Mouse (Mus musculus) lung, embryonic 16.5 days (tissue): ENCODE measurements around the gene Sntb2. TPM values are rescaled to one million over a fixed set of nuclear protein-coding genes. Genes with fewer than 3 reads are reported as not detected.
"Not testable (repeated sequence)": the region's sequence is repeated elsewhere in the genome, so short reads cannot be mapped to it uniquely, and the experiment has no call there.

ENCODE experiments used
- ATAC-seq: fragments of 200-750 bp; cut with Nextera tagmentation; 2 replicates; pipeline ENCODE4 v1.8.0; 2017; ENCODE audit warnings: low read depth, mild to moderate bottlenecking, moderate library complexity
- H3K27ac ChIP-seq: fragments of 300-500 bp; sonication (generic); 2 replicates; pipeline ENCODE4 v1.5.1; 2014; ENCODE audit warnings: mild to moderate bottlenecking, control low read depth, low read length
- H3K27me3 ChIP-seq: fragments of 300-500 bp; sonication (generic); 2 replicates; pipeline ENCODE4 v1.6.1; 2014; ENCODE audit warnings: low read depth, low read length, mixed read lengths; ENCODE audit not compliant: control insufficient read depth, insufficient read depth
- H3K36me3 ChIP-seq: fragments of 300-500 bp; sonication (generic); 2 replicates; pipeline ENCODE4 v1.6.1; 2014; ENCODE audit warnings: low read length; ENCODE audit not compliant: control insufficient read depth, insufficient read depth
- H3K4me1 ChIP-seq: fragments of 300-500 bp; sonication (generic); replicated peaks from 2 replicates; pipeline ENCODE4 v1.6.1; 2014; ENCODE audit warnings: low read length, mixed read lengths; ENCODE audit not compliant: control insufficient read depth, insufficient read depth
- H3K4me2 ChIP-seq: fragments of 300-500 bp; sonication (generic); 2 replicates; pipeline ENCODE4 v1.6.1; 2014; ENCODE audit warnings: low read depth, low read length, control low read depth
- H3K4me3 ChIP-seq: fragments of 300-500 bp; sonication (generic); 2 replicates; pipeline ENCODE4 v1.5.1; 2014; ENCODE audit warnings: mild to moderate bottlenecking, low read length, control low read depth
- H3K9ac ChIP-seq: fragments of 300-500 bp; sonication (generic); 2 replicates; pipeline ENCODE4 v1.6.1; 2014; ENCODE audit warnings: low read length, control low read depth
- H3K9me3 ChIP-seq: fragments of 300-500 bp; sonication (generic); 2 replicates; pipeline ENCODE4 v1.6.1; 2016; ENCODE audit warnings: low read length; ENCODE audit not compliant: control insufficient read depth
- WGBS: fragments of 180-500 bp; shearing (Covaris S2); extraction: QIAGEN DNeasy Blood & Tissue Kit; methylation state at CpG from one replicate; pipeline ENCODE4 v1.1.7; 2014; 5-methylcytosine and 5-hydroxymethylcytosine counted together
- polyA plus RNA-seq: library from polyadenylated mRNA; unstranded; fragments of >200 nt; fragmentation: Nextera tagmentation; extraction: Ambion mirVana; gene quantifications from 2 replicates; pipeline ENCODE4 v1.2.1, GENCODE M21; 2015

Gene Sntb2
- polyA plus RNA-seq, 1 experiment from 2014 or later: 15.7 TPM

GRCm38 (mm10) chr8:107031577-107032090 is 96.1 kb downstream of the Sntb2 start:
- Histone ChIP-seq H3K4me2 (peak overlapping the region; percentile 85), H3K4me3 (peak overlapping the region; percentile 95), H3K36me3 (no peaks in the 10 kb centered on the region), H3K27me3 (no peaks in the 10 kb centered on the region), H3K9ac (peak overlapping the region; percentile 97), H3K4me1 (peaks cover 17% of the 10 kb centered on the region), H3K27ac (peak overlapping the region; percentile 87), H3K9me3 (no peaks in the 10 kb centered on the region)
- no peak for ATAC-seq
- 0% methylated on average over 40 of the region's 40 CpGs for WGBS

- H3K9me3 ChIP-seq, H3K4me2 ChIP-seq, H3K27ac ChIP-seq, ATAC-seq, H3K4me3 ChIP-seq, H3K27me3 ChIP-seq, H3K9ac ChIP-seq, H3K36me3 ChIP-seq: not testable (repeated sequence)
- 92% methylated on average over 2 of the region's 2 CpGs for WGBS
- H3K4me1 ChIP-seq: peaks cover 17% of the 10 kb centered on the region
Observed at GRCm38 (mm10) chr8:107033609-107034008, 98.1 kb downstream of the Sntb2 start.

GRCm38 (mm10) chr8:107035641-107036040 is 100.1 kb downstream of the Sntb2 start:
- ATAC-seq: no peak
- Histone ChIP-seq H3K4me2 (no peak overlapping the region), H3K27me3 (no peaks in the 10 kb centered on the region), H3K4me3 (no peak overlapping the region), H3K9me3 (no peaks in the 10 kb centered on the region), H3K9ac (no peak overlapping the region), H3K4me1 (peaks cover 17% of the 10 kb centered on the region), H3K27ac (no peak overlapping the region), H3K36me3 (peaks cover 2% of the 10 kb centered on the region; the same call in 1 of the 2 replicates)
- 88% methylated on average over 3 of the region's 3 CpGs for WGBS

- Histone ChIP-seq H3K27ac (no peak overlapping the region), H3K27me3 (no peaks in the 10 kb centered on the region), H3K9me3 (no peaks in the 10 kb centered on the region), H3K9ac (no peak overlapping the region), H3K4me2 (no peak overlapping the region), H3K4me1 (peaks cover 17% of the 10 kb centered on the region), H3K36me3 (peaks cover 3% of the 10 kb centered on the region), H3K4me3 (no peak overlapping the region)
- 67% methylated on average over 8 of the region's 8 CpGs for WGBS
- no peak for ATAC-seq
Observed at GRCm38 (mm10) chr8:107036626-107037025, 101.1 kb downstream of the Sntb2 start.

GRCm38 (mm10) chr8:107040632-107041031 is 105.1 kb downstream of the Sntb2 start:
- no peaks in the 10 kb centered on the region for H3K4me1 ChIP-seq
- H3K9ac ChIP-seq: no peak overlapping the region
- H3K27me3 ChIP-seq: no peaks in the 10 kb centered on the region
- no peak overlapping the region for H3K27ac ChIP-seq
- peaks cover 34% of the 10 kb centered on the region for H3K36me3 ChIP-seq
- 72% methylated on average over 7 of the region's 7 CpGs for WGBS
- ATAC-seq: no peak
- no peak overlapping the region for H3K4me3 ChIP-seq
- no peak overlapping the region for H3K4me2 ChIP-seq
- H3K9me3 ChIP-seq: no peaks in the 10 kb centered on the region

GRCm38 (mm10) chr8:107045478-107045877 is 109.9 kb downstream of the Sntb2 start:
- Histone ChIP-seq H3K4me1 (peaks cover 6% of the 10 kb centered on the region; the same call in 1 of the 2 replicates), H3K36me3 (peaks cover 52% of the 10 kb centered on the region), H3K4me3 (no peak overlapping the region), H3K4me2 (no peak overlapping the region), H3K9me3 (no peaks in the 10 kb centered on the region), H3K27me3 (no peaks in the 10 kb centered on the region), H3K9ac (no peak overlapping the region), H3K27ac (no peak overlapping the region)
- no peak for ATAC-seq
- WGBS: 86% methylated on average over 6 of the region's 6 CpGs

GRCm38 (mm10) chr8:107046976-107047375 is 111.4 kb downstream of the Sntb2 start:
- peaks cover 6% of the 10 kb centered on the region; the same call in 1 of the 2 replicates for H3K4me1 ChIP-seq
- peaks cover 55% of the 10 kb centered on the region for H3K36me3 ChIP-seq
- whole genome bisulfite sequencing: 83% methylated on average over 5 of the region's 5 CpGs
- H3K9ac ChIP-seq: no peak overlapping the region
- H3K27me3 ChIP-seq: no peaks in the 10 kb centered on the region
- no peak overlapping the region for H3K27ac ChIP-seq
- H3K4me3 ChIP-seq: no peak overlapping the region
- no peaks in the 10 kb centered on the region for H3K9me3 ChIP-seq
- no peak overlapping the region for H3K4me2 ChIP-seq
- ATAC-seq: no peak

GRCm38 (mm10) chr8:107048061-107048941 is 112.8 kb downstream of the Sntb2 start, which contains the start of gene Pdf:
Gene Pdf (minus strand): TSS chr8:107048614.
- Histone ChIP-seq H3K4me1 (peaks cover 6% of the 10 kb centered on the region; the same call in 1 of the 2 replicates), H3K27me3 (no peaks in the 10 kb centered on the region), H3K27ac (peak within 1 kb of the TSS; percentile 88), H3K36me3 (peaks cover 58% of the 10 kb centered on the region), H3K9me3 (no peaks in the 10 kb centered on the region), H3K4me3 (peak within 1 kb of the TSS; percentile 81), H3K4me2 (peak within 1 kb of the TSS; percentile 80), H3K9ac (peak within 1 kb of the TSS; percentile 91)
- peak; percentile 87 for ATAC-seq
- under 1% methylated on average over 76 of the region's 87 CpGs for WGBS

- Histone ChIP-seq H3K9ac (no peak overlapping the region), H3K27me3 (no peaks in the 10 kb centered on the region), H3K27ac (no peak overlapping the region), H3K4me1 (peaks cover 6% of the 10 kb centered on the region; the same call in 1 of the 2 replicates), H3K4me2 (peak overlapping the region; percentile 80), H3K36me3 (peaks cover 47% of the 10 kb centered on the region), H3K9me3 (no peaks in the 10 kb centered on the region), H3K4me3 (no peak overlapping the region; the same call in 1 of the 2 replicates)
- ATAC-seq: no peak
- WGBS: 95% methylated on average over 4 of the region's 4 CpGs
Observed at GRCm38 (mm10) chr8:107049480-107049879, 113.9 kb downstream of the Sntb2 start.
